Mouse (Mus musculus) hindbrain, embryonic 13.5 days (tissue): Measurements from ENCODE around the gene Fzd5. TPM values are rescaled to one million over a fixed set of nuclear protein-coding genes. Genes with fewer than 3 reads are reported as not detected.

Source experiments
- ATAC-seq: fragments of 200-750 bp; cut with Nextera tagmentation; 2 replicates; pipeline ENCODE4 v1.8.0; 2017; ENCODE audit warnings: moderate TSS enrichment; ENCODE audit not compliant: low FRiP score
- H3K27ac ChIP-seq: fragments of 300-500 bp; sonication (generic); 2 replicates; pipeline ENCODE4 v1.5.1; 2015; ENCODE audit warnings: inconsistent platforms, mild to moderate bottlenecking, moderate library complexity
- H3K27me3 ChIP-seq: fragments of 300-500 bp; sonication (generic); 2 replicates; pipeline ENCODE4 v1.6.1; 2015; ENCODE audit warnings: mild to moderate bottlenecking, inconsistent platforms
- H3K36me3 ChIP-seq: fragments of 300-500 bp; sonication (generic); 2 replicates; pipeline ENCODE4 v1.6.1; 2015; ENCODE audit warnings: mild to moderate bottlenecking, inconsistent platforms
- H3K4me1 ChIP-seq: fragments of 300-500 bp; sonication (generic); replicated peaks from 2 replicates; pipeline ENCODE4 v1.6.1; 2015; ENCODE audit warnings: inconsistent platforms
- H3K4me2 ChIP-seq: fragments of 300-500 bp; sonication (generic); 2 replicates; pipeline ENCODE4 v1.6.1; 2015; ENCODE audit warnings: inconsistent platforms, mild to moderate bottlenecking, moderate library complexity
- H3K4me3 ChIP-seq: fragments of 300-500 bp; sonication (generic); 2 replicates; pipeline ENCODE4 v1.5.1; 2015; ENCODE audit warnings: mild to moderate bottlenecking, inconsistent platforms
- H3K9ac ChIP-seq: fragments of 300-500 bp; sonication (generic); 2 replicates; pipeline ENCODE4 v1.6.1; 2015; ENCODE audit warnings: mild to moderate bottlenecking, inconsistent platforms
- H3K9me3 ChIP-seq: fragments of 300-500 bp; sonication (generic); 2 replicates; pipeline ENCODE4 v1.6.1; 2016; ENCODE audit warnings: inconsistent platforms
- WGBS: fragments of 180-500 bp; shearing (Covaris S2); methylation state at CpG from one replicate; pipeline ENCODE4 v1.1.7; 2015; 5-methylcytosine and 5-hydroxymethylcytosine counted together
- polyA plus RNA-seq: library from polyadenylated mRNA; unstranded; fragments of >200 nt; fragmentation: Nextera tagmentation; extraction: Ambion mirVana; gene quantifications from 2 replicates; pipeline ENCODE4 v1.2.1, GENCODE M21; 2015

Gene Fzd5
- polyA plus RNA-seq, result 0.21 and 0.27 TPM in 2 replicates

DNA sequence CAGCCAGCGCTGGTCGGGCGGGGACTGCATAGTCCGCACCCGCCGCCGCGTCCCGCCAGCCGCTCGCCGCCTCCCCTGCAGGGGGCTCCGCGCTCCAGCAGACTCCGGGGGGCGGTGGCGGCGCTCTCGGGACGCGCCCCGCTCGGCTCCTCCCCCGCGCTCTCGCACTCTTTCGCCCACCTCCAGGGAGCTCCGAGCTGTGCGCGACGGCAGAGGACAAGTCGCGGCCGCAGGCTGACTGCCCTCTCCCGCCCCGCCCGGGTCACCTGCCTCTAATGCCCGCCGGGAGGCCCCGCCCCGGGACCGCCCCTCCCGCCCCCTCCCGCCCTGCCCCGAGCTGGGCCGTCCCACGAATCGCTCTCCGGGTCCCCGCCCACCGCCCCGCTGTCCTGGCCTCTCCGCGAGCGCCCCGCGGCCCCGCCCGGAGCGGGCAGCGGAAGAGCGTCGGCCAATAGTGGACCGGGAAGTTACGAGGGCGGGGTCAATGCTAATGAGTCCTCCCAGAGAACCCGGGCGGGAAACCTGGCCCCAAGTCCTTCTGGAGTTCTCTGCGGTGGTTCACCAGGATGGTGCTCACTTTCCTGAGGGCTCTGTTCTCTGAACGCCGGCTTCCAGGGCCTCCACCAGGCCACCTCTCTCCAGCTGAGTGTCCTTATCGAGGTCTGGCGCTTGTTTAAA is at the start of gene Fzd5:
Gene Fzd5, minus strand, starts transcription at position 250 of the 678 bp plus-strand sequence.
- Histone ChIP-seq H3K4me3 (peak within 1 kb of the TSS; percentile 62), H3K27me3 (peaks cover 73% of the 10 kb centered on the region), H3K4me2 (peak within 1 kb of the TSS; percentile 98), H3K4me1 (peaks cover 51% of the 10 kb centered on the region), H3K9me3 (no peaks in the 10 kb centered on the region), H3K27ac (no peak within 1 kb of the TSS), H3K9ac (peak within 1 kb of the TSS; percentile 68), H3K36me3 (no peaks in the 10 kb centered on the region)
- 1% methylated on average over 33 of the region's 73 CpGs for WGBS
- ATAC-seq, result peak; percentile 84

DNA sequence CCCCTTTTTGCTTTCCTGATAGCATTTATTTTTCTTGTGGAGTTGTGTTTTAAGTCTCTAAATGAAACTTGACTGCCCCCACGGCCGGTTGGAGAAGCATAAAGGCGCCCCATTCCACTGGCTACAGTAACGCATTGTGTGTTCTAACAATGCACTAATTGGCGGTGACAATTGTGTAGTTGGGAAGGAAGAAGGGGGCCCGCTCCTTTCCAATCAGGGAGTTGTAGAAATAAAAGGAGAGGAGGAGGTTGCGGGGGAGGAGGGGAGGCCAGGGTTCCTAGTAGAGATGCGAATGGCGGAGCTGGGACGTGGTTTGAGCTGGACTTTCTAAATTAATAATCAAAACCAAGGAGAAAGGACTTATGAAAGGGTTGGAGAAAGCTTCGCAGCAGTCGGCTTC is 42.3 kb upstream of the Fzd5 start:
- Histone ChIP-seq H3K9ac (no peak overlapping the region), H3K9me3 (no peaks in the 10 kb centered on the region), H3K36me3 (no peaks in the 10 kb centered on the region), H3K4me2 (peak overlapping the region; percentile 39), H3K27me3 (peaks cover 13% of the 10 kb centered on the region; the same call in 1 of the 2 replicates), H3K27ac (no peak overlapping the region), H3K4me1 (peaks cover 11% of the 10 kb centered on the region), H3K4me3 (no peak overlapping the region)
- 14% methylated on average over 12 of the region's 12 CpGs for WGBS
- ATAC-seq, result 0 out of 2 replicates have a peak, but pooled peaks have one; percentile 21

- 10% methylated on average over 5 of the region's 5 CpGs for WGBS
- H3K36me3 ChIP-seq, result no peaks in the 10 kb centered on the region
- H3K4me3 ChIP-seq, result no peak overlapping the region
- no peak overlapping the region for H3K27ac ChIP-seq
- no peak for ATAC-seq
- H3K9ac ChIP-seq, result no peak overlapping the region
- peaks cover 11% of the 10 kb centered on the region for H3K4me1 ChIP-seq
- no peaks in the 10 kb centered on the region for H3K9me3 ChIP-seq
- peak overlapping the region; percentile 39 for H3K4me2 ChIP-seq
- H3K27me3 ChIP-seq, result peaks cover 13% of the 10 kb centered on the region; the same call in 1 of the 2 replicates
Observed at GRCm38 (mm10) chr1:64779415-64779814, 41.9 kb upstream of the Fzd5 start.

DNA sequence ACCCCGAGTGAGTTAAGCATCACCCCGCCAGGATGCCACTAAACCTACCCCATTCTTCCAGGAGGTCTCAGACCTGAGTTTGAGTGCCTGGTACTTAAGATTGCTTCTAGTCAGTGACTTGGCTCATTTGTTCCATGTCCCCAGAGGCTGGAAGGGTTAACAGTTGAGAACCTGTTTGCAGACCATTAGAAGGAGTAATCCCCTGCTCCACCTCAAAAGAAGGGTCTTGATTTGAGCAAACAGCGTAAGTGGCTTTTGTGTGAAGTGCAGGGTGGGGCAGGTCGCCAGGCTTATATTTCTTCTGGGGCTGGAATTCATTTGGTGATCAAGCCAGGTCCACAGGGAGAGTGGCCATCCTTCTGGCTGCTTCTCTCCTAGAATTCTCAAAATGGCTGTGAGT is 35.8 kb upstream of the Fzd5 start:
- ATAC-seq, result no peak

DNA sequence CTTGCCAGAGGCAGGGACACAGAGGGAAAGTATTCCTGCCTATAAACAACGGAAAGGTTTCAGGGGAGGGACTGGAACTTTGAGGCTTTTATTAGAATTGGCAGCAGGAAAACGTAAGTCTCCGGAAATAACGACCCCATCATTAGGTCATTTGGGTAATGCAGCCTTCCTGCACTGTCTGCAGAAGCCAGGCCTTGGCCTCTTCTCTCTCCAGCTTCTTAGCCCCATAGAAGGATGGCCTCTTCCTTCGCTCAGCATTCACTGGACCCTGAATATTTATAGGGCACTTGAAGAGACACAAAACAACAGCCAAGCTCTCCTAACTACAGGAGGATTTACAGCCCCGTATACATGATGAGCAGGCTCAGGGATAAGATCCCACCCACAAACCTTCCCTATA is 32.6 kb upstream of the Fzd5 start:
- Histone ChIP-seq H3K27ac (no peak overlapping the region), H3K27me3 (no peaks in the 10 kb centered on the region), H3K9me3 (no peaks in the 10 kb centered on the region), H3K4me1 (no peaks in the 10 kb centered on the region), H3K4me3 (no peak overlapping the region), H3K9ac (no peak overlapping the region), H3K36me3 (no peaks in the 10 kb centered on the region), H3K4me2 (no peak overlapping the region)
- WGBS, result 69% methylated on average over 6 of the region's 6 CpGs
- no peak for ATAC-seq

More for the DNA sequence above, 35.8 kb upstream of the Fzd5 start:
- H3K36me3 ChIP-seq, result no peaks in the 10 kb centered on the region
- H3K27me3 ChIP-seq, result 0 out of 2 replicates have a peak, but pooled peaks cover 4% of the 10 kb centered on the region
- no peaks in the 10 kb centered on the region for H3K9me3 ChIP-seq
- no peak overlapping the region for H3K9ac ChIP-seq
- H3K4me2 ChIP-seq, result no peak overlapping the region
- H3K4me1 ChIP-seq, result no peaks in the 10 kb centered on the region
- no peak overlapping the region for H3K4me3 ChIP-seq
- H3K27ac ChIP-seq, result no peak overlapping the region
- 86% methylated on average over 4 of the region's 4 CpGs for WGBS

DNA sequence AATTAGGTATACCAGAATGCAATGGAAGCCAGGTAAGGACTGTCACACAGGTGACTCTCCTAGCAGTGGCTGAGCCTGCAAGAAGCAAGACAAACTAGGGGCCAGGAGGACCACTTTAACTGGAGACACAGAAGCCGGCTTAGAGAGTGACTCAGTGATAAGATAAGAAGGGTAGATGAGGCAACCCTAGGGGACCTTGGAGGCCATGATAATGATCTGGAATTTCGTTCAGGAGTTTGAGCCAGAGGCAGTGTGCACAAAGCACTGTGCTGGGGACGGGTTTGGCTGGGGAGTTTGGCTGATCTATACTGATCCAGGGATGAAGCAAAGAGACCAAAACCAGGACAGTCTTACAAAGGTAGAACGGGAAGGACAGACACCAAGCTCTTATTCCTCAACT is 24.1 kb upstream of the Fzd5 start:
- H3K4me2 ChIP-seq, result no peak overlapping the region
- H3K4me1 ChIP-seq, result no peaks in the 10 kb centered on the region
- no peaks in the 10 kb centered on the region for H3K9me3 ChIP-seq
- no peak overlapping the region for H3K9ac ChIP-seq
- H3K4me3 ChIP-seq, result no peak overlapping the region
- H3K36me3 ChIP-seq, result no peaks in the 10 kb centered on the region
- H3K27me3 ChIP-seq, result no peaks in the 10 kb centered on the region
- H3K27ac ChIP-seq, result no peak overlapping the region
- ATAC-seq, result no peak
- 77% methylated on average over 4 of the region's 4 CpGs for WGBS

DNA sequence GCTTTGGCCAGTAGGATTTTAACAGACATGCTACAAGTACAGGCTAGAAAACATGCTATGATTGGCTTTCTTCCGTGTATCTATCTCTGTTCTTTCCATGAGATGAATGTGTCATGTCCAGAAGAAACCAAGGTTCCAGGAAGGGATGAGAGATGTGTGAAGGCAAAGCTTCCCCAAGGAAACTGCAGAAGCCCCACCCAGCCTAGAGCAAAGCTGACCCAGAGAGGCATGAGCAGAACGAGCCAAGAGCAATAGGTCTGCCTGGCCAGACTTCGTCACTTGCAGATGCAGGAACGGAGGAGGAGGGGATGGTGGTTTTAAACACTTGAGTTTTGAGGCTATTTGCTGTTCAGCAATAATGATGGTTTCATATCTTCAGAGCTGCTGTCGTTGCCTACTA is 20.2 kb upstream of the Fzd5 start:
- H3K4me3 ChIP-seq, result no peak overlapping the region
- H3K36me3 ChIP-seq, result no peaks in the 10 kb centered on the region
- H3K9me3 ChIP-seq, result no peaks in the 10 kb centered on the region
- no peaks in the 10 kb centered on the region for H3K27me3 ChIP-seq
- no peaks in the 10 kb centered on the region for H3K4me1 ChIP-seq
- WGBS, result 85% methylated on average over 5 of the region's 5 CpGs
- no peak overlapping the region for H3K4me2 ChIP-seq
- H3K27ac ChIP-seq, result no peak overlapping the region
- no peak overlapping the region for H3K9ac ChIP-seq
- ATAC-seq, result no peak

- H3K27me3 ChIP-seq, result no peaks in the 10 kb centered on the region
- no peak overlapping the region for H3K27ac ChIP-seq
- 35% methylated on average over 2 of the region's 2 CpGs for WGBS
- no peaks in the 10 kb centered on the region for H3K4me1 ChIP-seq
- H3K4me2 ChIP-seq, result no peak overlapping the region
- ATAC-seq, result no peak
- no peak overlapping the region for H3K9ac ChIP-seq
- H3K9me3 ChIP-seq, result no peaks in the 10 kb centered on the region
- no peaks in the 10 kb centered on the region for H3K36me3 ChIP-seq
- no peak overlapping the region for H3K4me3 ChIP-seq
Observed at GRCm38 (mm10) chr1:64757254-64757653, 19.7 kb upstream of the Fzd5 start.

DNA sequence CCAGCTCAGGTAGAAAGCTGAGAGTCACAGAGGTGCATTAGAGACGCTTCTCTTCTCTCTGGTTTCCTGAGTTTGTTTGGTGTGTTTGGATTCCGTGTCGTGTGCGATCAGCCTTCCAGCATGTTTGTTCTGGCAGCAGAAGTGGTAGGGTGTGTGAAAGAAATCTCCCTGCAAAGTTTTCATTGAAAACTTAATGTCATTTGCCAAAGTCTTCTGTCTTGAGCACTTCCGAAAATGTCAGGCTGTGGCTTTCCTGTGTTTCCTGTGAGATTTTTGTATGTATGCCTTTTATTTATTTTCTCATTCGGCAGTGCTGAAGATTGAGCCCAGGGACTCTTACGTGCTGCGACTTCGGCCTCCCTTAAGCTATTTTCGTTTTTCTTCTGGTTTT is 19.1 kb upstream of the Fzd5 start:
- H3K4me1 ChIP-seq, result no peaks in the 10 kb centered on the region
- no peak overlapping the region for H3K4me3 ChIP-seq
- no peak overlapping the region for H3K27ac ChIP-seq
- H3K4me2 ChIP-seq, result no peak overlapping the region
- H3K36me3 ChIP-seq, result no peaks in the 10 kb centered on the region
- H3K9ac ChIP-seq, result no peak overlapping the region
- ATAC-seq, result no peak
- 82% methylated on average over 10 of the region's 10 CpGs for WGBS
- no peaks in the 10 kb centered on the region for H3K9me3 ChIP-seq
- no peaks in the 10 kb centered on the region for H3K27me3 ChIP-seq

DNA sequence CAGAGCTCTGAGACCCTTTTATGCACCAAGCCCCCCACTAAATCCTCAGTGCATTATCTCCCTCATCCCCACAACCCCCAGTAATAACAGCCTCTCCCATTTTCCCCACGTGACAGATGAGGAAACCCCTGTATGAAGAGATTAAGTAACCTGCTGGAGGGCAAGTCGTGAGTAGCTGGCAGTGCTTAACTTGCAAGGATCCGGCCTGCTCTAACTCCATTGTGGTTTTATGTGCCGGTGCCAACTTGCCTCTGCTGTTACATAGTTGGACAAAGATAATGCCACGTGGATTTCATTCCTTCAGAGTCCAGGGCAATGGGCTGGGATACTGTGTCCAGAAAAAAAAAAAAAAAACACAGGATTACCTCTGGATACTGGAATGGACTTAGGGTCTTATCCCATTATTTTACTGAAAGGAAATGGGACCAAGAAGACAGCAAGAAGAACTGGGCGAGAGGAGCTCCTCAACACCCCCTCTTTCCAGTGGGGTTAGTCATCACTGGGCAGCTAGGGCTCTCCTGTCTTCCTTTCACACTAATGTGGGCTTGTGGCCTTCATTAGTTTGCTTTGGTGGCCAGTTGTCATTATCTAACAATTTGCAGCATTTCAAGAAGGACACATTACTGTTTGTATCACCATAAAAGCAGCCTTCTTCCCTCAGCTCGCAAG is 18.6 kb upstream of the Fzd5 start:
- no peak overlapping the region for H3K27ac ChIP-seq
- no peak overlapping the region for H3K4me3 ChIP-seq
- H3K4me2 ChIP-seq, result no peak overlapping the region
- H3K27me3 ChIP-seq, result no peaks in the 10 kb centered on the region
- WGBS, result 85% methylated on average over 7 of the region's 7 CpGs
- no peaks in the 10 kb centered on the region for H3K4me1 ChIP-seq
- no peaks in the 10 kb centered on the region for H3K36me3 ChIP-seq
- H3K9ac ChIP-seq, result no peak overlapping the region
- ATAC-seq, result no peak
- no peaks in the 10 kb centered on the region for H3K9me3 ChIP-seq

- Histone ChIP-seq H3K9me3 (no peaks in the 10 kb centered on the region), H3K4me1 (no peaks in the 10 kb centered on the region), H3K4me2 (no peak overlapping the region), H3K4me3 (no peak overlapping the region), H3K36me3 (no peaks in the 10 kb centered on the region), H3K27ac (no peak overlapping the region), H3K9ac (no peak overlapping the region), H3K27me3 (no peaks in the 10 kb centered on the region)
- 92% methylated on average over 5 of the region's 5 CpGs for WGBS
- no peak for ATAC-seq
Observed at GRCm38 (mm10) chr1:64754658-64755057, 17.1 kb upstream of the Fzd5 start.

GRCm38 (mm10) chr1:64753668-64754067 is 16.1 kb upstream of the Fzd5 start:
- ATAC-seq, result no peak
- no peaks in the 10 kb centered on the region for H3K4me1 ChIP-seq
- no peak overlapping the region for H3K9ac ChIP-seq
- no peaks in the 10 kb centered on the region for H3K9me3 ChIP-seq
- H3K4me2 ChIP-seq, result no peak overlapping the region
- no peak overlapping the region for H3K4me3 ChIP-seq
- H3K27me3 ChIP-seq, result no peaks in the 10 kb centered on the region
- H3K27ac ChIP-seq, result no peak overlapping the region
- H3K36me3 ChIP-seq, result no peaks in the 10 kb centered on the region
- WGBS, result 78% methylated on average over 7 of the region's 7 CpGs

DNA sequence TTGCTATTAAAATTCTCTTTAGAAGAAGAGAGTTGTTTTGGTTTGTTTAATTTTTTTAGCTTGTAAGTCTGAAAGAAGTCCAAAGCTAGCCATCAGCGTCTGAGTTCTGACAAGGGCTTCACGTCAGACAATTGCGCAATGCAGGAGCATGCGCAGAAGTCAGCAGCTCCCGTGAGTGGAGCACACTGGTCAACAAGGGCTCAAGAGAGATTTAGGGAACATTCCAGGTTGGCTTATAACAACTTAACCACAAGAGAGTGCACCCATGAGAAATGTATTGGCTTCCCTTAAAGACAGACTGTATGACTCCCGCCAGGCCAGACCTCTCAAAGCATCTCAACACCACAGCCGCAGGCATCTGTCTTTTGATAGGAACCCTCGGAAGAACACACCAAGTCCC is 15.6 kb upstream of the Fzd5 start:
- Histone ChIP-seq H3K4me1 (no peaks in the 10 kb centered on the region), H3K9me3 (no peaks in the 10 kb centered on the region), H3K36me3 (no peaks in the 10 kb centered on the region), H3K27me3 (no peaks in the 10 kb centered on the region), H3K9ac (no peak overlapping the region), H3K4me3 (no peak overlapping the region), H3K4me2 (no peak overlapping the region), H3K27ac (no peak overlapping the region)
- ATAC-seq, result no peak
- 89% methylated on average over 8 of the region's 8 CpGs for WGBS
